Mouse (Mus musculus) embryonic facial prominence, embryonic 11.5 days (tissue): ENCODE measurements around the gene Rpl23a. TPM values are rescaled to one million over a fixed set of nuclear protein-coding genes. Genes with fewer than 3 reads are reported as not detected.
"Not testable (repeated sequence)": the region's sequence is repeated elsewhere in the genome, so short reads cannot be mapped to it uniquely, and the experiment has no call there.

Source experiments
- ATAC-seq: fragments of 200-750 bp; cut with Nextera tagmentation; replicated peaks from 2 replicates; pipeline ENCODE4 v1.8.0; 2017; ENCODE audit warnings: low read depth; ENCODE audit not compliant: insufficient number of reproducible peaks, low FRiP score, low TSS enrichment
- DNase-seq: peaks from one replicate; pipeline ENCODE4 v3.0.0-alpha.2; 2015; ENCODE audit warnings: low spot score
- H3K27ac ChIP-seq: fragments of 300-500 bp; sonication (generic); replicated peaks from 2 replicates; pipeline ENCODE4 v1.5.1; 2014; ENCODE audit warnings: mild to moderate bottlenecking, low read depth, low read length, control low read depth
- H3K27me3 ChIP-seq: fragments of 300-500 bp; sonication (generic); 2 replicates; pipeline ENCODE4 v1.6.1; 2014; ENCODE audit warnings: mild to moderate bottlenecking, low read length, moderate library complexity, mixed read lengths; ENCODE audit not compliant: control insufficient read depth, insufficient read depth
- H3K36me3 ChIP-seq: fragments of 300-500 bp; sonication (generic); replicated peaks from 2 replicates; pipeline ENCODE4 v1.6.1; 2014; ENCODE audit warnings: low read depth, mild to moderate bottlenecking, low read length, moderate library complexity, mixed read lengths; ENCODE audit not compliant: control insufficient read depth, insufficient read depth
- H3K4me1 ChIP-seq: fragments of 300-500 bp; sonication (generic); 2 replicates; pipeline ENCODE4 v1.6.1; 2014; ENCODE audit warnings: low read length, mixed read lengths; ENCODE audit not compliant: control insufficient read depth, insufficient read depth
- H3K4me2 ChIP-seq: fragments of 300-500 bp; sonication (generic); 2 replicates; pipeline ENCODE4 v1.6.1; 2014; ENCODE audit warnings: low read depth, mild to moderate bottlenecking, control low read depth, low read length, moderate library complexity
- H3K4me3 ChIP-seq: fragments of 300-500 bp; sonication (generic); 2 replicates; pipeline ENCODE4 v1.5.1; 2014; ENCODE audit warnings: low read depth, low read length, control low read depth
- H3K9ac ChIP-seq: fragments of 300-500 bp; sonication (generic); replicated peaks from 2 replicates; pipeline ENCODE4 v1.6.1; 2014; ENCODE audit warnings: mild to moderate bottlenecking, control low read depth, low read length
- H3K9me3 ChIP-seq: fragments of 300-500 bp; sonication (generic); replicated peaks from 2 replicates; pipeline ENCODE4 v1.6.1; 2016; ENCODE audit warnings: mild to moderate bottlenecking, low read length, inconsistent platforms, mixed read lengths; ENCODE audit not compliant: control insufficient read depth
- WGBS: fragments of 180-500 bp; shearing (Covaris S2); extraction: QIAGEN DNeasy Blood & Tissue Kit; methylation state at CpG from one replicate; pipeline ENCODE4 v1.1.7; 2014; 5-methylcytosine and 5-hydroxymethylcytosine counted together
- polyA plus RNA-seq: library from polyadenylated mRNA; unstranded; fragments of >200 nt; fragmentation: Nextera tagmentation; extraction: Ambion mirVana; gene quantifications from 2 replicates; pipeline ENCODE4 v1.2.1, GENCODE M21; 2014

Gene Rpl23a
- polyA plus RNA-seq, 1 experiment from 2014 or later = 1,340 TPM

GRCm38 (mm10) chr11:78146168-78146567 is 37.2 kb downstream of the Rpl23a start:
- Histone ChIP-seq H3K27ac (no peak overlapping the region), H3K9me3 (no peaks in the 10 kb centered on the region), H3K4me1 (no peaks in the 10 kb centered on the region), H3K9ac (no peak overlapping the region), H3K4me2 (no peak overlapping the region), H3K27me3 (no peaks in the 10 kb centered on the region), H3K4me3 (no peak overlapping the region), H3K36me3 (peaks cover 8% of the 10 kb centered on the region)
- DNase-seq = no peak
- 88% methylated on average over 5 of the region's 5 CpGs for WGBS
- ATAC-seq = no peak

GRCm38 (mm10) chr11:78143520-78143919 is 39.9 kb downstream of the Rpl23a start:
- Histone ChIP-seq H3K27me3 (no peaks in the 10 kb centered on the region), H3K27ac (no peak overlapping the region), H3K9me3 (no peaks in the 10 kb centered on the region), H3K4me1 (no peaks in the 10 kb centered on the region), H3K36me3 (peaks cover 2% of the 10 kb centered on the region), H3K9ac (no peak overlapping the region), H3K4me2 (no peak overlapping the region), H3K4me3 (no peak overlapping the region)
- DNase-seq = no peak
- ATAC-seq = no peak
- WGBS = 90% methylated on average over 2 of the region's 2 CpGs

GRCm38 (mm10) chr11:78140665-78141064 is 42.7 kb downstream of the Rpl23a start:
- Histone ChIP-seq H3K27ac (no peak overlapping the region), H3K4me3 (no peak overlapping the region), H3K27me3 (no peaks in the 10 kb centered on the region), H3K4me2 (no peak overlapping the region), H3K4me1 (no peaks in the 10 kb centered on the region), H3K9ac (no peak overlapping the region), H3K36me3 (peaks cover 2% of the 10 kb centered on the region), H3K9me3 (no peaks in the 10 kb centered on the region)
- WGBS = 84% methylated on average over 5 of the region's 5 CpGs
- ATAC-seq = no peak
- no peak for DNase-seq

DNA sequence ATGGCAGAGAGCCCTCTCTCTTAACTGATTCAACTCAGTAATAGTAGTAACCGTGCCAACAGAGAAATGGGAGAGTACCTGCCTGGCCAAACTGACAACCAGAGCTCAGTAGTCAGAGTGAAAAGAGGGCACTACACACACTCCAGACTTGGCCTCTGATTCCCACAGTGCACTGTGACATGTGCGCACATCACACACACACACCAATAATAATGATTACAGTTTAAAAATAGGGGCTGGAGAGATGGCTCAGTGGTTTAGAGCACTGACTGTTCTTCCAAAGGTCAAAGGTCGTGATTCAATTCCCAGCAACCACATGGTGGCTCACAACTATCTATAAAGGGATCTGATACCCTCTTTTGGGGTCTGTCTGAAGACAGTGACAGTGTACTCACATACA is 45.4 kb downstream of the Rpl23a start:
- no peak overlapping the region for H3K4me3 ChIP-seq
- H3K9me3 ChIP-seq = no peaks in the 10 kb centered on the region
- H3K4me2 ChIP-seq = no peak overlapping the region
- H3K27me3 ChIP-seq = no peaks in the 10 kb centered on the region
- H3K36me3 ChIP-seq = no peaks in the 10 kb centered on the region
- DNase-seq = no peak
- no peak overlapping the region for H3K9ac ChIP-seq
- ATAC-seq = no peak
- 92% methylated on average over 3 of the region's 3 CpGs for WGBS
- H3K27ac ChIP-seq = no peak overlapping the region
- no peaks in the 10 kb centered on the region for H3K4me1 ChIP-seq

DNA sequence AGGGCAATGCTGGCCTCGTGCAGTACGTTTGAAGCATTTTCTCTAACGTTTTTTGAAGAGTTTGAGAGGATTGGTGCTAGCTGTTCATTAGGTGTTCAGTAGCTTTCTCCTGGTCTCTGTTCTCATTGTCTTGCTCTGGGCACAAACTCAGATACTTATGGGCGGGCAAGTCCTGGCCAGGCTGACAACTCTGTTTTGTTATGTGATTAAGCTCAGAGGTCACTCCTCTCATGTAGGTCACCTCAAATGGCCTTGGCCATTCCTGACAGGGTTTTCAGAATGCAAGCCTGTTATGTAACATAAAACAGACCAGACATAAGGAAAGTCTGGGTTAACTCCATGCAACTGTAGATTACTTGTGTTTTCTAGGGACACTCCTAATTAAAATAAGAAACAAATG is 45.8 kb downstream of the Rpl23a start:
- Histone ChIP-seq H3K4me1 (no peaks in the 10 kb centered on the region), H3K27me3 (no peaks in the 10 kb centered on the region), H3K4me3 (no peak overlapping the region), H3K9ac (no peak overlapping the region), H3K9me3 (no peaks in the 10 kb centered on the region), H3K4me2 (no peak overlapping the region), H3K27ac (no peak overlapping the region), H3K36me3 (no peaks in the 10 kb centered on the region)
- no peak for DNase-seq
- 77% methylated on average over 4 of the region's 4 CpGs for WGBS
- ATAC-seq = no peak

DNA sequence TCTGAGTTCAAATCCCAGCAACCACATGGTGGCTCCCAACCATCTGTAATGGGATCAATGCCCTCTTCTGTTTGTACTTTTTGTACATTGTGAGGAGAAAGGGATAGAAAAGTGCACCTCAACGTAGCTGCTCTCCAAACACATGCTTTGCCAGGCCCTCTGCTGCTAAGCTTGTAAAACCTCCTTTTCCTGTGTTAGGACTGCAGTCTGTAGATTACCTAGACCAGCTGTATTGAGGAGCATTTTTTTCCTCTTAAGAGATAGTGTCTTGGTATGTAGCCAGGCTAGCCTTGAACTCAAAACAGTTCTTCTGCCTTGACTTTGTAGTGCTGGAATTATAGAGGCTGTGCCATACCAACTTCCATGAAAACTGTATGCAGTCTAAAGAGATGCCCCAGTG is 47.3 kb downstream of the Rpl23a start:
- WGBS = 91% methylated on average over 1 of the region's 1 CpGs
- Histone ChIP-seq H3K4me3 (no peak overlapping the region), H3K4me2 (no peak overlapping the region), H3K27me3 (no peaks in the 10 kb centered on the region), H3K4me1 (no peaks in the 10 kb centered on the region), H3K9me3 (no peaks in the 10 kb centered on the region), H3K9ac (no peak overlapping the region), H3K36me3 (no peaks in the 10 kb centered on the region), H3K27ac (no peak overlapping the region)
- no peak for ATAC-seq
- no peak for DNase-seq

DNA sequence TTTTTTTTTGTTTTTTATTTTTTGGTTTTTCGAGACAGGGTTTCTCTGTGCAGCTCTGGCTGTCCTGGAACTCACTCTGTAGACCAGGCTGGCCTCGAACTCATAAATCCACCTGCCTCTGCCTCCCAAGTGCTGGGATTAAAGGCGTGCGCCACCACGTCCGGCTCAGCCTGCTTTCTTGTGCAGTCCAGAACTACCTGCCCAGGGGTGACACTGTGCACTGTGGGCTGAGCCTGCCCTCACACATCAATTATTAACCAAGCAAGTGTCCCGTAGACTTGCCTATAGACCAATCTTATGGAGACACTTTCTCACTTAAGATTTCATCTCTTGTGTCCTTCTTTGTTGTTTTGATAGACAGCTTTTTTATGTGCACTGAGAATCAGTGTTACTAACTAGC is 48.1 kb downstream of the Rpl23a start:
- 93% methylated on average over 7 of the region's 7 CpGs for WGBS
- ATAC-seq, H3K4me3 ChIP-seq, H3K9me3 ChIP-seq, H3K36me3 ChIP-seq, H3K4me2 ChIP-seq, DNase-seq, H3K27me3 ChIP-seq, H3K4me1 ChIP-seq, H3K9ac ChIP-seq, H3K27ac ChIP-seq: not testable (repeated sequence)

DNA sequence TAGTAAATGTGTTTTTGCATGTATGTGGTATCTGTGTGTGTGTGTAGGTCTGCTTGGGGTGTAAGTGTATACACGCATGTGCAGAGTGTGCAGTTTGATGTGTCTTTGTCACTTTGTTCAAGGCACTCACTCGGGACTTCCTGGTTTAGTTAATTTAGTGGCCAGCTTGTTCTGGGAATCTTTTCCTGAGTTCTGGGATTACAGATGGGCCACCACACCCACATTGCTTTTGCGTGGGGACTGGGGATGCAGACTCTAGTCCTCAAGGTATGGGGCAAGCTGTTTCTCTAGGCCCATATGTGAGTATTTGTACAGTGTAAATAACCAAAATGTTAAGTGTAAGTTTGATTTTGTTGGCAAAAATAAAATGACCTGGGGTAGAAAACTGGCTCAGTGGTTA is 49.0 kb downstream of the Rpl23a start:
- WGBS = 83% methylated on average over 3 of the region's 3 CpGs
- Histone ChIP-seq H3K4me3 (no peak overlapping the region), H3K27ac (no peak overlapping the region), H3K4me1 (no peaks in the 10 kb centered on the region), H3K27me3 (no peaks in the 10 kb centered on the region), H3K36me3 (no peaks in the 10 kb centered on the region), H3K4me2 (no peak overlapping the region), H3K9ac (no peak overlapping the region), H3K9me3 (no peaks in the 10 kb centered on the region)
- DNase-seq (no peak), ATAC-seq (no peak)
